Mouse (Mus musculus): Measurements from ENCODE around the gene Olfr94. TPM values are rescaled to one million over a fixed set of nuclear protein-coding genes. Genes with fewer than 3 reads are reported as not detected.
"Not testable (repeated sequence)": the region's sequence is repeated elsewhere in the genome, so short reads cannot be mapped to it uniquely, and the experiment has no call there.

Gene Olfr94
- 0.12 TPM in 1 of 2 replicates, not detected in the other for polyA plus RNA-seq (2015; fragmentation: Nextera tagmentation; extraction: Ambion mirVana)

- Histone ChIP-seq H3K4me2 (replicated peaks) (no peak within 1 kb of the TSS), H3K4me3 (replicated peaks) (no peak within 1 kb of the TSS), H3K27me3 (peaks cover 38% of the 10 kb centered on the region), H3K27ac (replicated peaks) (no peak within 1 kb of the TSS), H3K9ac (no peak within 1 kb of the TSS), H3K36me3 (no peaks in the 10 kb centered on the region), H3K9me3 (replicated peaks) (no peaks in the 10 kb centered on the region), H3K4me1 (0 out of 2 replicates have a peak, but pooled peaks cover 4% of the 10 kb centered on the region)
- WGBS, result 57% methylated on average over 2 of the region's 2 CpGs
- no peak for ATAC-seq (ENCODE audit: insufficient number of reproducible peaks, low FRiP score, low TSS enrichment, low read depth)
These were observed at the start of gene Olfr94 for GRCm38 (mm10) chr17:37200894-37201293. TSS of gene Olfr94 (minus strand) at chr17:37200994.

- ATAC-seq (ENCODE audit: insufficient number of reproducible peaks, low FRiP score, low TSS enrichment, low read depth), result no peak
- Histone ChIP-seq H3K9me3 (replicated peaks) (no peaks in the 10 kb centered on the region), H3K36me3 (no peaks in the 10 kb centered on the region), H3K4me2 (replicated peaks) (no peak overlapping the region), H3K9ac (no peak overlapping the region), H3K27me3 (no peaks in the 10 kb centered on the region), H3K4me3 (replicated peaks) (no peak overlapping the region), H3K27ac (replicated peaks) (no peak overlapping the region), H3K4me1 (no peaks in the 10 kb centered on the region)
- WGBS, result 0% methylated on average over 1 of the region's 1 CpGs
These were observed 49.8 kb upstream of the Olfr94 start for GRCm38 (mm10) chr17:37250544-37250943.

GRCm38 (mm10) chr17:37249460-37249859, 48.7 kb upstream of the Olfr94 start:
- H3K36me3 ChIP-seq, result no peaks in the 10 kb centered on the region
- H3K9me3 ChIP-seq (replicated peaks), result no peaks in the 10 kb centered on the region
- ATAC-seq (ENCODE audit: insufficient number of reproducible peaks, low FRiP score, low TSS enrichment, low read depth), result no peak
- H3K27me3 ChIP-seq, result no peaks in the 10 kb centered on the region
- no peak overlapping the region for H3K9ac ChIP-seq
- H3K4me1 ChIP-seq, result no peaks in the 10 kb centered on the region
- H3K27ac ChIP-seq (replicated peaks), result no peak overlapping the region
- H3K4me3 ChIP-seq (replicated peaks), result no peak overlapping the region
- H3K4me2 ChIP-seq (replicated peaks), result no peak overlapping the region

GRCm38 (mm10) chr17:37246715-37247114, 45.9 kb upstream of the Olfr94 start:
- no peaks in the 10 kb centered on the region for H3K36me3 ChIP-seq
- no peaks in the 10 kb centered on the region for H3K9me3 ChIP-seq (replicated peaks)
- no peak overlapping the region for H3K9ac ChIP-seq
- no peaks in the 10 kb centered on the region for H3K4me1 ChIP-seq
- no peaks in the 10 kb centered on the region for H3K27me3 ChIP-seq
- no peak for ATAC-seq (ENCODE audit: insufficient number of reproducible peaks, low FRiP score, low TSS enrichment, low read depth)
- WGBS, result 25% methylated on average over 5 of the region's 5 CpGs
- H3K4me3 ChIP-seq (replicated peaks), result no peak overlapping the region
- no peak overlapping the region for H3K4me2 ChIP-seq (replicated peaks)
- H3K27ac ChIP-seq (replicated peaks), result no peak overlapping the region

GRCm38 (mm10) chr17:37242198-37242597, 41.4 kb upstream of the Olfr94 start:
- Histone ChIP-seq H3K27ac (replicated peaks) (no peak overlapping the region), H3K36me3 (no peaks in the 10 kb centered on the region), H3K4me1 (no peaks in the 10 kb centered on the region), H3K9ac (no peak overlapping the region), H3K9me3 (replicated peaks) (no peaks in the 10 kb centered on the region), H3K4me3 (replicated peaks) (no peak overlapping the region), H3K27me3 (no peaks in the 10 kb centered on the region), H3K4me2 (replicated peaks) (no peak overlapping the region)
- WGBS, result 51% methylated on average over 3 of the region's 3 CpGs
- no peak for ATAC-seq (ENCODE audit: insufficient number of reproducible peaks, low FRiP score, low TSS enrichment, low read depth)

GRCm38 (mm10) chr17:37237230-37237629, 36.4 kb upstream of the Olfr94 start, which contains the start of gene Olfr97:
TSS of gene Olfr97 (minus strand) at chr17:37237330.
- 92% methylated on average over 2 of the region's 2 CpGs for WGBS
- not testable (repeated sequence) for H3K4me2 ChIP-seq (replicated peaks); H3K27me3 ChIP-seq; H3K27ac ChIP-seq (replicated peaks); H3K4me1 ChIP-seq; H3K4me3 ChIP-seq (replicated peaks); ATAC-seq (ENCODE audit: insufficient number of reproducible peaks, low FRiP score, low TSS enrichment, low read depth); H3K9ac ChIP-seq; H3K9me3 ChIP-seq (replicated peaks); H3K36me3 ChIP-seq

GRCm38 (mm10) chr17:37221879-37222278, 21.1 kb upstream of the Olfr94 start:
- no peaks in the 10 kb centered on the region for H3K4me1 ChIP-seq
- H3K9ac ChIP-seq, result no peak overlapping the region
- no peaks in the 10 kb centered on the region for H3K36me3 ChIP-seq
- H3K27me3 ChIP-seq, result no peaks in the 10 kb centered on the region
- no peak for ATAC-seq (ENCODE audit: insufficient number of reproducible peaks, low FRiP score, low TSS enrichment, low read depth)
- H3K27ac ChIP-seq (replicated peaks), result no peak overlapping the region
- H3K9me3 ChIP-seq (replicated peaks), result no peaks in the 10 kb centered on the region
- WGBS, result 30% methylated on average over 1 of the region's 1 CpGs
- no peak overlapping the region for H3K4me3 ChIP-seq (replicated peaks)
- no peak overlapping the region for H3K4me2 ChIP-seq (replicated peaks)

GRCm38 (mm10) chr17:37219846-37220245, 19.1 kb upstream of the Olfr94 start, which contains the start of gene Olfr96:
TSS of gene Olfr96 (plus strand) at chr17:37220146.
- ATAC-seq (ENCODE audit: insufficient number of reproducible peaks, low FRiP score, low TSS enrichment, low read depth), result no peak
- WGBS, result 60% methylated on average over 4 of the region's 4 CpGs

GRCm38 (mm10) chr17:37218486-37218885, 17.7 kb upstream of the Olfr94 start:
- Histone ChIP-seq H3K9me3 (replicated peaks) (no peaks in the 10 kb centered on the region), H3K27me3 (no peaks in the 10 kb centered on the region), H3K4me3 (replicated peaks) (no peak overlapping the region), H3K4me2 (replicated peaks) (no peak overlapping the region), H3K27ac (replicated peaks) (no peak overlapping the region), H3K9ac (no peak overlapping the region), H3K4me1 (no peaks in the 10 kb centered on the region), H3K36me3 (no peaks in the 10 kb centered on the region)
- ATAC-seq (ENCODE audit: insufficient number of reproducible peaks, low FRiP score, low TSS enrichment, low read depth), result no peak
- WGBS, result 84% methylated on average over 3 of the region's 3 CpGs

More at GRCm38 (mm10) chr17:37219846-37220245, 19.1 kb upstream of the Olfr94 start, which contains the start of gene Olfr96:
- Histone ChIP-seq H3K36me3 (no peaks in the 10 kb centered on the region), H3K9me3 (replicated peaks) (no peaks in the 10 kb centered on the region), H3K27me3 (no peaks in the 10 kb centered on the region), H3K27ac (replicated peaks) (no peak within 1 kb of the TSS), H3K9ac (no peak within 1 kb of the TSS), H3K4me3 (replicated peaks) (no peak within 1 kb of the TSS), H3K4me2 (replicated peaks) (no peak within 1 kb of the TSS), H3K4me1 (no peaks in the 10 kb centered on the region)

- Histone ChIP-seq H3K9me3 (replicated peaks) (no peaks in the 10 kb centered on the region), H3K9ac (no peak within 1 kb of the TSS), H3K4me1 (peaks cover 4% of the 10 kb centered on the region; the same call in 1 of the 2 replicates), H3K36me3 (no peaks in the 10 kb centered on the region), H3K27me3 (peaks cover 20% of the 10 kb centered on the region), H3K4me2 (replicated peaks) (no peak within 1 kb of the TSS), H3K27ac (replicated peaks) (no peak within 1 kb of the TSS), H3K4me3 (replicated peaks) (no peak within 1 kb of the TSS)
- 63% methylated on average over 3 of the region's 3 CpGs for WGBS
- no peak for ATAC-seq (ENCODE audit: insufficient number of reproducible peaks, low FRiP score, low TSS enrichment, low read depth)
These were observed 12.2 kb upstream of the Olfr94 start, which contains the start of gene Olfr95 for GRCm38 (mm10) chr17:37213018-37213417. TSS of gene Olfr95 (minus strand) at chr17:37213118.

- 21% methylated on average over 40 of the region's 40 CpGs for WGBS
- Histone ChIP-seq H3K4me1 (peaks cover 4% of the 10 kb centered on the region; the same call in 1 of the 2 replicates), H3K9ac (no peak overlapping the region), H3K9me3 (replicated peaks) (no peaks in the 10 kb centered on the region), H3K27ac (replicated peaks) (no peak overlapping the region), H3K4me3 (replicated peaks) (no peak overlapping the region), H3K36me3 (no peaks in the 10 kb centered on the region), H3K27me3 (peaks cover 20% of the 10 kb centered on the region), H3K4me2 (replicated peaks) (0 out of 2 replicates have a peak overlapping the region, but pooled peaks have one; percentile 25)
- ATAC-seq (ENCODE audit: insufficient number of reproducible peaks, low FRiP score, low TSS enrichment, low read depth), result no peak
These were observed 10.3 kb upstream of the Olfr94 start for GRCm38 (mm10) chr17:37210884-37211768.

Measured in embryonic facial prominence, embryonic 15.5 days (tissue).